Comparison of ENCODE assay signal across 10 mouse cellular contexts in genomic region chr10:59972534-59972933, GRCm38 (mm10). TPM values are rescaled to one million over a fixed set of nuclear protein-coding genes. Genes with fewer than 3 reads are reported as not detected.
A peak's percentile ranks its signal among the peaks of the same experiment; 100 is the strongest.
DNase-seq lines count a peak whose midpoint lies in the region; ATAC-seq and TF ChIP-seq lines count a peak whose summit lies in the region.
"Had no signal": no experiment of that assay in that cellular context is flagged by ENCODE, and none has a peak within 500 bp of the region (broad histone marks: within the 10 kb centered on the region; RNA-seq: fewer than 3 reads in every experiment).

No protein-coding gene starts in this region.

- no peak for TF ChIP-seq POLR2A in liver, adult 2 months (IDR thresholded peaks at IDR 0.05; ENCODE audit: extremely low read depth, insufficient read depth, low read length)

- H3K4me2 ChIP-seq in hindbrain, embryonic 15.5 days, result no peak overlapping the region
- H3K4me2 ChIP-seq in midbrain, embryonic 13.5 days (replicated peaks), result no peak overlapping the region
- H3K4me2 ChIP-seq: limb, embryonic 13.5 days had no signal

- peaks cover 20% of the 10 kb centered on the region for H3K4me1 ChIP-seq in liver, adult 2 months (ENCODE audit: control insufficient read depth, insufficient read depth, low read length)
- H3K4me1 ChIP-seq in brown adipose tissue, adult 24 weeks (ENCODE audit: control insufficient read depth, insufficient read depth, insufficient read length, low read length), result peaks cover 39% of the 10 kb centered on the region
- H3K4me1 ChIP-seq in hindbrain, embryonic 15.5 days (replicated peaks), result peaks cover 37% of the 10 kb centered on the region
- peaks cover 33% of the 10 kb centered on the region for H3K4me1 ChIP-seq in midbrain, embryonic 13.5 days (replicated peaks)

- H3K27ac ChIP-seq in liver, adult 2 months (replicated peaks; ENCODE audit: insufficient read depth, low read depth, low read length), result no peak overlapping the region
- peak overlapping the region; percentile 92 for H3K27ac ChIP-seq in brown adipose tissue, adult 24 weeks (replicated peaks; ENCODE audit: low read depth, low read length)
- 0 out of 2 replicates have a peak overlapping the region, but pooled peaks have one; percentile 16 for H3K27ac ChIP-seq in hindbrain, embryonic 15.5 days (replicated peaks)
- H3K27ac ChIP-seq in midbrain, embryonic 13.5 days, result no peak overlapping the region; the same call in 1 of the 2 replicates
- H3K27ac ChIP-seq: limb, embryonic 13.5 days had no signal

- H3K36me3 ChIP-seq in liver, adult 2 months (ENCODE audit: control insufficient read depth, insufficient read depth, low read length), result no peaks in the 10 kb centered on the region
- no peaks in the 10 kb centered on the region for H3K36me3 ChIP-seq in hindbrain, embryonic 15.5 days
- no peaks in the 10 kb centered on the region for H3K36me3 ChIP-seq in midbrain, embryonic 13.5 days
- H3K36me3 ChIP-seq: limb, embryonic 13.5 days had no signal

- H3K79me2 ChIP-seq in liver, adult 2 months (ENCODE audit: control insufficient read depth, insufficient read depth, low read length), result no peaks in the 10 kb centered on the region

- no peak overlapping the region for H3K4me3 ChIP-seq in liver, adult 2 months (ENCODE audit: insufficient read depth, low read depth, low read length)
- H3K4me3 ChIP-seq in brown adipose tissue, adult 24 weeks (ENCODE audit: insufficient read depth, low read depth, low read length), result no peak overlapping the region
- H3K4me3 ChIP-seq in hindbrain, embryonic 15.5 days, result no peak overlapping the region
- H3K4me3 ChIP-seq in midbrain, embryonic 13.5 days (replicated peaks), result no peak overlapping the region
- H3K4me3 ChIP-seq: limb, embryonic 13.5 days had no signal

- H3K9ac ChIP-seq in liver, adult 2 months (ENCODE audit: low read depth, low read length), result no peak overlapping the region
- H3K9ac ChIP-seq in hindbrain, embryonic 15.5 days, result no peak overlapping the region
- H3K9ac ChIP-seq in midbrain, embryonic 13.5 days (replicated peaks), result no peak overlapping the region
- H3K9ac ChIP-seq: limb, embryonic 13.5 days had no signal

- TF ChIP-seq CTCF in liver, adult 2 months (IDR thresholded peaks at IDR 0.05; ENCODE audit: low read depth, low read length), result no peak

- no peak for ATAC-seq in hindbrain, embryonic 15.5 days (ENCODE audit: low FRiP score, low read depth)
- ATAC-seq in midbrain, embryonic 13.5 days, result no peak

- H3K27me3 ChIP-seq in liver, adult 2 months (ENCODE audit: control insufficient read depth, insufficient read depth, low read length), result no peaks in the 10 kb centered on the region
- H3K27me3 ChIP-seq in hindbrain, embryonic 15.5 days, result no peaks in the 10 kb centered on the region
- H3K27me3 ChIP-seq in midbrain, embryonic 13.5 days, result 0 out of 2 replicates have a peak, but pooled peaks cover 3% of the 10 kb centered on the region
- H3K27me3 ChIP-seq: limb, embryonic 13.5 days had no signal

- 55% methylated on average over 2 of the region's 2 CpGs for WGBS in liver, adult 2 months
- 32% methylated on average over 2 of the region's 2 CpGs for WGBS in hindbrain, embryonic 15.5 days
- 32% methylated on average over 2 of the region's 2 CpGs for WGBS in midbrain, embryonic 13.5 days

- peak; percentile 64 for DNase-seq in liver, adult 2 months (ENCODE audit: extremely low read depth, low read depth, low spot score)
- no peak for DNase-seq in liver
- peak; percentile 55 for DNase-seq in lung, postnatal 10 days
- DNase-seq in urinary bladder, postnatal 36 days (ENCODE audit: low spot score in 2 of 2), result no peak
- DNase-seq in spleen, postnatal 4 days (ENCODE audit: low spot score in 2 of 2), result no peak
- DNase-seq: cerebellum, postnatal 25 days had no signal

- H3K9me3 ChIP-seq in hindbrain, embryonic 15.5 days, result no peaks in the 10 kb centered on the region
- no peaks in the 10 kb centered on the region for H3K9me3 ChIP-seq in midbrain, embryonic 13.5 days
- H3K9me3 ChIP-seq: limb, embryonic 13.5 days had no signal

RNA-seq across cellular contexts. Expression of gene Ddit4, which starts 20.9 kb away (rescaled TPM):
- total RNA-seq in liver, adult 2 months (2014; rRNA removed), result 5.2 and 8.8 TPM in 2 replicates
- polyA plus RNA-seq in liver, adult 2 months (2012; rRNA removed), result 13.6 and 16.4 TPM in 2 replicates
- polyA plus RNA-seq in brown adipose tissue, adult 24 weeks (2012; ENCODE audit: insufficient read depth, insufficient read length, missing spikeins), result 6.1 and 17.7 TPM in 2 replicates
- polyA plus RNA-seq in hindbrain, embryonic 15.5 days (2015; fragmentation: Nextera tagmentation; extraction: Ambion mirVana), result 68.9 and 71.1 TPM in 2 replicates
- 48.5 and 58.7 TPM in 2 replicates for polyA plus RNA-seq in midbrain, embryonic 13.5 days (2015; fragmentation: Nextera tagmentation; extraction: Ambion mirVana)

RNA-seq across cellular contexts. Expression of gene Ascc1, which starts 30.1 kb away (rescaled TPM):
- 8.5 and 10.8 TPM in 2 replicates for total RNA-seq in liver, adult 2 months (2014; rRNA removed)
- 12.9 and 15.6 TPM in 2 replicates for polyA plus RNA-seq in liver, adult 2 months (2012; rRNA removed)
- polyA plus RNA-seq in brown adipose tissue, adult 24 weeks (2012; ENCODE audit: insufficient read depth, insufficient read length, missing spikeins), result 19.2 and 20.6 TPM in 2 replicates
- 46.4 and 49.1 TPM in 2 replicates for polyA plus RNA-seq in hindbrain, embryonic 15.5 days (2015; fragmentation: Nextera tagmentation; extraction: Ambion mirVana)
- polyA plus RNA-seq in midbrain, embryonic 13.5 days (2015; fragmentation: Nextera tagmentation; extraction: Ambion mirVana), result 49.5 and 50.6 TPM in 2 replicates

RNA-seq across cellular contexts. Expression of gene Anapc16, which starts 30.4 kb away (rescaled TPM):
- total RNA-seq in liver, adult 2 months (2014; rRNA removed), result 22.8 and 28.1 TPM in 2 replicates
- 48.9 and 50.4 TPM in 2 replicates for polyA plus RNA-seq in liver, adult 2 months (2012; rRNA removed)
- 59.1 and 60.8 TPM in 2 replicates for polyA plus RNA-seq in brown adipose tissue, adult 24 weeks (2012; ENCODE audit: insufficient read depth, insufficient read length, missing spikeins)
- 106 and 120 TPM in 2 replicates for polyA plus RNA-seq in hindbrain, embryonic 15.5 days (2015; fragmentation: Nextera tagmentation; extraction: Ambion mirVana)
- 121 TPM in 2 replicates for polyA plus RNA-seq in midbrain, embryonic 13.5 days (2015; fragmentation: Nextera tagmentation; extraction: Ambion mirVana)

Comparison
In these comparisons a context has a peak if more than half of its experiments do, and no peak if none do; other contexts are left out.
1. DNase-seq: peak in liver, adult 2 months (single experiment) and lung, postnatal 10 days (single experiment); none in liver (single experiment), urinary bladder, postnatal 36 days (0 of 2) and spleen, postnatal 4 days (0 of 2).
2. H3K27ac ChIP-seq: peak in brown adipose tissue, adult 24 weeks (single experiment) and hindbrain, embryonic 15.5 days (single experiment); none in liver, adult 2 months (single experiment) and midbrain, embryonic 13.5 days (single experiment).